Mouse (Mus musculus): ENCODE data around the gene Ephx1. TPM values are rescaled to one million over a fixed set of nuclear protein-coding genes. Genes with fewer than 3 reads are reported as not detected.

The Ephx1 gene
- polyA plus RNA-seq, 1 experiment from 2014 or later: 2.1 TPM

GRCm38 (mm10) chr1:180926286-180926685 is 94.4 kb downstream of the Ephx1 start:
- no peak overlapping the region for H3K4me3 ChIP-seq
- no peak for ATAC-seq
- 55% methylated on average over 4 of the region's 4 CpGs for WGBS (ENCODE audit: insufficient replicate concordance)
- H3K9ac ChIP-seq: no peak overlapping the region
- H3K36me3 ChIP-seq: no peaks in the 10 kb centered on the region
- H3K9me3 ChIP-seq (replicated peaks): no peaks in the 10 kb centered on the region
- H3K4me1 ChIP-seq: peaks cover 17% of the 10 kb centered on the region
- no peak overlapping the region for H3K4me2 ChIP-seq
- H3K27me3 ChIP-seq (replicated peaks): peaks cover 19% of the 10 kb centered on the region
- no peak overlapping the region for H3K27ac ChIP-seq

Other genes starting within 250 kb of the Ephx1 start
- 1,997 and 2,057 TPM in 2 replicates for gene H3f3a, start 207.0 kb downstream of the Ephx1 start, polyA plus RNA-seq (2016; fragmentation: Nextera tagmentation; extraction: Ambion mirVana)
- gene Sde2, start 169.8 kb downstream of the Ephx1 start, polyA plus RNA-seq (2016; fragmentation: Nextera tagmentation; extraction: Ambion mirVana): 39.2 and 39.4 TPM in 2 replicates
- gene Lefty2, start 127.8 kb downstream of the Ephx1 start, polyA plus RNA-seq (2016; fragmentation: Nextera tagmentation; extraction: Ambion mirVana): not detected in 2 replicates
- 146 and 150 TPM in 2 replicates for gene Pycr2, start 116.6 kb downstream of the Ephx1 start, polyA plus RNA-seq (2016; fragmentation: Nextera tagmentation; extraction: Ambion mirVana)
- 4.7 and 7.1 TPM in 2 replicates for gene Lefty1, start 85.9 kb downstream of the Ephx1 start, polyA plus RNA-seq (2016; fragmentation: Nextera tagmentation; extraction: Ambion mirVana)
- 6.5 and 6.6 TPM in 2 replicates for gene Tmem63a, start 78.6 kb downstream of the Ephx1 start, polyA plus RNA-seq (2016; fragmentation: Nextera tagmentation; extraction: Ambion mirVana)
- 0.08 TPM in 1 of 2 replicates, not detected in the other for gene 9130409I23Rik, start 30.3 kb upstream of the Ephx1 start, polyA plus RNA-seq (2016; fragmentation: Nextera tagmentation; extraction: Ambion mirVana)
- 19.6 and 20.0 TPM in 2 replicates for gene Nvl, start 123.3 kb upstream of the Ephx1 start, polyA plus RNA-seq (2016; fragmentation: Nextera tagmentation; extraction: Ambion mirVana)
- gene Cnih4, start 123.8 kb upstream of the Ephx1 start, polyA plus RNA-seq (2016; fragmentation: Nextera tagmentation; extraction: Ambion mirVana): 56.4 and 62.1 TPM in 2 replicates
- gene Wdr26, start 191.1 kb upstream of the Ephx1 start, polyA plus RNA-seq (2016; fragmentation: Nextera tagmentation; extraction: Ambion mirVana): 52.5 and 56.7 TPM in 2 replicates

Measured in liver, embryonic 12.5 days (tissue).